Mouse (Mus musculus) bone marrow, adult 2 months (tissue): ENCODE data around the gene Dido1. TPM values are rescaled to one million over a fixed set of nuclear protein-coding genes. Genes with fewer than 3 reads are reported as not detected.

ENCODE experiments used
- H3K27ac ChIP-seq: fragments of 200-500 bp; 2 replicates; pipeline ENCODE4 v1.5.1; 2012; ENCODE audit warnings: low read depth, mild to moderate bottlenecking, control low read depth, inconsistent platforms, low read length; ENCODE audit not compliant: control insufficient read depth, poor library complexity, insufficient read depth
- H3K4me1 ChIP-seq: fragments of 200-500 bp; 2 replicates; pipeline ENCODE4 v1.6.1; 2011; ENCODE audit warnings: low read length; ENCODE audit not compliant: control insufficient read depth, insufficient read depth
- H3K4me3 ChIP-seq: fragments of 200-500 bp; replicated peaks from 2 replicates; pipeline ENCODE3; 2011; ENCODE audit warnings: mild to moderate bottlenecking, low read depth, low read length, control low read depth; ENCODE audit not compliant: control insufficient read depth
- CTCF ChIP-seq: fragments of 200-500 bp; IDR thresholded peaks from 2 replicates; pipeline ENCODE4 v1.5.1; 2011; ENCODE audit warnings: low read length, control low read depth; ENCODE audit not compliant: control insufficient read depth, insufficient read depth
- POLR2A ChIP-seq: fragments of 200-500 bp; IDR thresholded peaks from 2 replicates; pipeline ENCODE4 v1.6.1; 2011; ENCODE audit warnings: low read depth, mild to moderate bottlenecking, control low read depth, low read length, borderline replicate concordance; ENCODE audit not compliant: control insufficient read depth
- WGBS: fragments of 180-500 bp; shearing (Covaris S2); methylation state at CpG from one replicate; pipeline ENCODE4 v1.1.7; 2018; 5-methylcytosine and 5-hydroxymethylcytosine counted together
- polyA plus RNA-seq: library from polyadenylated mRNA; stranded (reverse); fragments of >200 nt; gene quantifications from 2 replicates; pipeline ENCODE4 v1.2.4, GENCODE M21; 2011; ENCODE audit warnings: low replicate concordance; ENCODE audit not compliant: missing spikeins, insufficient read depth, insufficient read length

Dido1 gene
- polyA plus RNA-seq, 1 experiment, result 36.0 TPM

DNA sequence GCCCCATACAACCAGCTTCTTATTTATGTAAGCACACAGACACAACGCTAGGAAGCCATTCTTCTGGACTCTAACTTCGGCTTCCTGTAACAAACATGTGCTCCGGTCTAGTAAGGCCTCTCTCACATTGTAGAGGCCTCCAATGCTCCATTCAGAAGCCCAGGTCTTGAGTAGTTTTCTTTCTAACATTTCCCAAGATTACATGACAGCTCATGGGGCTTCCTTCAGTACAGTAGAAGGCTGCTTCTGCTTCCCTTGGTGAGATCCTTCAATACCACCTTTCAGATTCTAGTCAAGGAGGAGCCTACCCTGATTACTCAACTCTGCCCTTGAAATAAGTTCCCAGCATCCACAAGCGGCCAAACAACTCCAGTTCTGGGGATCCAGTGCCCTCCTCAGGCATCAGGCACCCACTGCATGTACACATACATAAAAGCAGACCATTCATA lies 7.1 kb downstream of the Dido1 start:
- H3K4me1 ChIP-seq, result peaks cover 14% of the 10 kb centered on the region
- H3K4me3 ChIP-seq, result peak overlapping the region; percentile 96
- TF ChIP-seq CTCF (no peak), POLR2A (no peak)
- 41% methylated on average over 4 of the region's 4 CpGs for WGBS
- H3K27ac ChIP-seq, result peak overlapping the region; percentile 98; the same call in 1 of the 2 replicates

- Histone ChIP-seq H3K4me3 (peak overlapping the region; percentile 96), H3K4me1 (peaks cover 14% of the 10 kb centered on the region), H3K27ac (peak overlapping the region; percentile 98)
- TF ChIP-seq POLR2A (peak; percentile 77; the same call in 1 of the 2 replicates), CTCF (no peak)
- WGBS, result under 1% methylated on average over 66 of the region's 66 CpGs
These were observed 7.8 kb downstream of the Dido1 start for GRCm38 (mm10) chr2:180701767-180702621.

DNA sequence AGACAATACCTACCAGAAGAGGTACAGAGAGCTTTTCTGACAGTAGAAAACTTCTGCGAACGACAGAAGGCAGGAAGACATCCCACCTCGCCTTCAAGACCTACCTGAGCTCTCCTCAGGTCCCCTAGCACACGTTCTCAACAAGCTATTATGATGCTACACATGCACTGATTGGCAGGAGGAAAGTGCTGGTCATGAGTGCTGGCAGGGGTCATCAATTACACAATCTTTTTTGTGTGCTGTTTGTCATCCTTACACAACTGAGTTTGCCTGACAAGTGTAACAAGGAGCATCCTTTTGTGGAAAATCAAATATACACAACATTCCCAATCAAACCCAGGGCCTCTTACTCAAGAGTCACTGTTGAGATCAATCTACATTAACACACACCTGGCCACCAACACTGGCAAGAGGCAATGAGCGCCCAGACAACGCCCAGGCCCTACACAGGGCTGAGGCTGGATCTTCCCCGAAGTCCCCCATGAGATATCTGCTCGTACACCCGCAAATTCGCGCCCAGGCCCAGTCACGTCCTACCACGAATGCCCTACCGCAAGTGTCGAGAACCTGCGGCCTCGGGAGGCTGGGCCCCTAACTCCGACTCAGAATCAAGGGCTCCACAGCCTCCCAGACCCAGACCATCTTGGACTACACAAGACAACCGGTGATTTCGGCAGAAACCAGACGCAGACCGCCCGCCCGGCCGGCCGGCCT lies 8.6 kb downstream of the Dido1 start:
- H3K27ac ChIP-seq, result peak overlapping the region; percentile 98
- peak overlapping the region; percentile 96 for H3K4me3 ChIP-seq
- WGBS, result under 1% methylated on average over 26 of the region's 26 CpGs
- H3K4me1 ChIP-seq, result peaks cover 14% of the 10 kb centered on the region
- TF ChIP-seq CTCF (0 out of 2 replicates have a peak, but pooled peaks have one; percentile 1), POLR2A (no peak)

GRCm38 (mm10) chr2:180700457-180700856 lies 9.3 kb downstream of the Dido1 start:
- WGBS, result 33% methylated on average over 5 of the region's 5 CpGs
- Histone ChIP-seq H3K4me3 (no peak overlapping the region), H3K27ac (no peak overlapping the region), H3K4me1 (peaks cover 13% of the 10 kb centered on the region)
- TF ChIP-seq POLR2A, result no peak
- no peak for TF ChIP-seq CTCF

GRCm38 (mm10) chr2:180695176-180695575 lies 14.6 kb downstream of the Dido1 start:
- TF ChIP-seq CTCF, result no peak
- no peak for TF ChIP-seq POLR2A
- 12% methylated on average over 2 of the region's 2 CpGs for WGBS
- H3K4me1 ChIP-seq, result peaks cover 3% of the 10 kb centered on the region
- H3K4me3 ChIP-seq, result no peak overlapping the region
- no peak overlapping the region for H3K27ac ChIP-seq

DNA sequence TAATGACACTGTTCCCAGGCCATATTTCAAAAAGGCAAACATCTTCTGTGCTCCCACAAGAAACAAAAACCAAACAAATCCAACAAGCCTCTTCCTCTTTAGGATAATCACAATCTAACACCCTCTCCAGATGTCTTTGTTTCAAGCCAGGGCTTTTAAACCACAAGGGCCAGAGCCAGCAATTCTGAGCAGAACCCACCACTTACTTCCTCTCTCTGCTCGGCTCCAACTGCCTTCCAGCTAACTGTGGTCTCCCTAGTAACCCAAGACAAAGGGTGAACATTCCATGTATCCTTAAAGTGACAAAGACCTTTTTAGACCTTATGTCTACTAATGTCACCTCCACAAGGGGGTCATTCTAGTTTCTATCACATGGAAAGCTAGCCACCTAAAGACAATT lies 17.2 kb downstream of the Dido1 start:
- no peak overlapping the region for H3K27ac ChIP-seq
- TF ChIP-seq CTCF (no peak), POLR2A (no peak)
- no peak overlapping the region for H3K4me3 ChIP-seq
- WGBS, result 0% methylated on average over 1 of the region's 1 CpGs
- peaks cover 3% of the 10 kb centered on the region for H3K4me1 ChIP-seq

GRCm38 (mm10) chr2:180689841-180690240 lies 20.0 kb downstream of the Dido1 start:
- Histone ChIP-seq H3K4me1 (peaks cover 2% of the 10 kb centered on the region), H3K27ac (no peak overlapping the region), H3K4me3 (no peak overlapping the region)
- TF ChIP-seq POLR2A (no peak), CTCF (no peak)
- WGBS, result 36% methylated on average over 5 of the region's 5 CpGs

GRCm38 (mm10) chr2:180684031-180684430 lies 25.8 kb downstream of the Dido1 start:
- no peaks in the 10 kb centered on the region for H3K4me1 ChIP-seq
- 77% methylated on average over 4 of the region's 4 CpGs for WGBS
- TF ChIP-seq CTCF, result no peak
- no peak for TF ChIP-seq POLR2A
- no peak overlapping the region for H3K4me3 ChIP-seq
- no peak overlapping the region for H3K27ac ChIP-seq
